Mouse (Mus musculus) lung, postnatal 0 days (tissue): Measurements from ENCODE around the gene Taf8. TPM values are rescaled to one million over a fixed set of nuclear protein-coding genes. Genes with fewer than 3 reads are reported as not detected.

ENCODE experiments used
- ATAC-seq: fragments of 200-750 bp; cut with Nextera tagmentation; 2 replicates; pipeline ENCODE4 v1.8.0; 2017; ENCODE audit warnings: moderate library complexity
- DNase-seq: peaks from one replicate; pipeline ENCODE4 v3.0.0-alpha.2; 2016; ENCODE audit warnings: low spot score
- H3K27ac ChIP-seq: fragments of 300-500 bp; sonication (generic); 2 replicates; pipeline ENCODE4 v1.5.1; 2014; ENCODE audit warnings: antibody characterized with exemption, mild to moderate bottlenecking, low read length, mixed read lengths
- H3K27me3 ChIP-seq: fragments of 300-500 bp; sonication (generic); replicated peaks from 2 replicates; pipeline ENCODE4 v1.6.1; 2014; ENCODE audit warnings: low read length, mixed read lengths; ENCODE audit not compliant: insufficient read depth
- H3K36me3 ChIP-seq: fragments of 300-500 bp; sonication (generic); 2 replicates; pipeline ENCODE4 v1.6.1; 2014; ENCODE audit warnings: low read length, mixed read lengths; ENCODE audit not compliant: insufficient read depth
- H3K4me1 ChIP-seq: fragments of 300-500 bp; sonication (generic); 2 replicates; pipeline ENCODE4 v1.6.1; 2014; ENCODE audit warnings: antibody characterized with exemption, low read depth, low read length, mixed read lengths; ENCODE audit not compliant: insufficient read depth
- H3K4me2 ChIP-seq: fragments of 300-500 bp; sonication (generic); replicated peaks from 2 replicates; pipeline ENCODE4 v1.6.1; 2014; ENCODE audit warnings: low read depth, mild to moderate bottlenecking, low read length, moderate library complexity, mixed read lengths
- H3K4me3 ChIP-seq: fragments of 300-500 bp; sonication (generic); 2 replicates; pipeline ENCODE4 v1.5.1; 2014; ENCODE audit warnings: low read depth, low read length
- H3K9ac ChIP-seq: fragments of 300-500 bp; sonication (generic); replicated peaks from 2 replicates; pipeline ENCODE4 v1.6.1; 2014; ENCODE audit warnings: low read depth, mild to moderate bottlenecking
- H3K9me3 ChIP-seq: fragments of 300-500 bp; sonication (generic); 2 replicates; pipeline ENCODE4 v1.6.1; 2016; ENCODE audit warnings: low read length, mixed read lengths
- CTCF ChIP-seq: IDR thresholded peaks from 2 replicates; pipeline ENCODE4 v1.5.1; 2016; ENCODE audit warnings: antibody characterized with exemption, mild to moderate bottlenecking
- EP300 ChIP-seq: IDR thresholded peaks from 2 replicates; pipeline ENCODE4 v1.6.1; 2016; ENCODE audit warnings: antibody characterized with exemption, mild to moderate bottlenecking, control low read depth
- WGBS: fragments of 180-500 bp; shearing (Covaris S2); extraction: QIAGEN DNeasy Blood & Tissue Kit; methylation state at CpG from one replicate; pipeline ENCODE4 v1.1.7; 2014; 5-methylcytosine and 5-hydroxymethylcytosine counted together
- polyA plus RNA-seq: library from polyadenylated mRNA; unstranded; fragments of >200 nt; fragmentation: Nextera tagmentation; extraction: Ambion mirVana; gene quantifications from 2 replicates; pipeline ENCODE4 v1.2.1, GENCODE M21; 2015

Gene Taf8
- polyA plus RNA-seq, 1 experiment from 2014 or later = 22.4 TPM

GRCm38 (mm10) chr17:47528919-47529318, 26.8 kb upstream of the Taf8 start:
- Histone ChIP-seq H3K27ac (no peak overlapping the region), H3K4me3 (no peak overlapping the region), H3K4me2 (no peak overlapping the region), H3K9me3 (no peaks in the 10 kb centered on the region), H3K4me1 (peaks cover 22% of the 10 kb centered on the region), H3K27me3 (no peaks in the 10 kb centered on the region), H3K9ac (no peak overlapping the region), H3K36me3 (no peaks in the 10 kb centered on the region)
- ATAC-seq = no peak
- no peak for TF ChIP-seq EP300
- TF ChIP-seq CTCF = no peak
- 70% methylated on average over 8 of the region's 8 CpGs for WGBS
- DNase-seq = no peak

- WGBS = 23% methylated on average over 10 of the region's 10 CpGs
- TF ChIP-seq EP300 (peak; percentile 56; the same call in 1 of the 2 replicates), CTCF (no peak; the same call in 1 of the 2 replicates)
- Histone ChIP-seq H3K9ac (no peak overlapping the region), H3K4me2 (peak overlapping the region; percentile 33; the same call in 1 of the 2 replicates), H3K36me3 (no peaks in the 10 kb centered on the region), H3K27me3 (no peaks in the 10 kb centered on the region), H3K27ac (peak overlapping the region; percentile 77), H3K4me1 (peaks cover 30% of the 10 kb centered on the region), H3K4me3 (no peak overlapping the region), H3K9me3 (no peaks in the 10 kb centered on the region)
- DNase-seq (peak; percentile 93), ATAC-seq (peak; percentile 93)
Observed at GRCm38 (mm10) chr17:47527581-47528300, 25.6 kb upstream of the Taf8 start.

DNA sequence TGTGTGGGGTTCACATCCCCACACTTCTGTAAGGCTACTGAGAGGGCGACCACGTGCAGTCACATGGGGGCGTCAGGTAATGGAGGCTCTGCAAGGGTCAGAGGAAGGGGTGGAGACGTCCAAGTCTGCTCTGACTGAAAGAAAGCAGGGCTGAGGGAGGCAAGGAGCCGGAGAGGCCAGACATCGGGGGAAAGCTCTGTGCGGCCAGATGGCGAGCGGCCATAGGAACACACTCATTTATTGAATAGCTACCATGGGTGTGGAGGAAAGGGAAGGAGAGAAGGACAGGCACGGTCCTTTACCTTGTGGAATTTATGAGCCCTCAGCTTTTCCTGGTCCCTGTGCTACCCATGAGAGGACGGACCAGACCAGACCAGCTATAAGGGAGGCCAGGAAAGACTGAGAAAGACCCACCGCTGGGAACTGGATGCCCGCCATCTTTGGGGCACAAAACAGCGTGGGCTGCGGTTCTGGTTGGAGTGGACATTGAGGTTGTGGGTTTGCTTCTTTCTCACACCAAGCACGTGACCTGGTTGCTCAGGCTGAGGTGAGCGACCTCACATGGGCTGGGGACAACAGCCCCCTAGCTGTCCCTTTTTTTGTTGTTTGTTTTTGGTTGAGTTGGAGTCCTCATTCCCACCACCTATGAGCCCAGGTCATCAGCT, 24.9 kb upstream of the Taf8 start:
- Histone ChIP-seq H3K27me3 (no peaks in the 10 kb centered on the region), H3K9me3 (no peaks in the 10 kb centered on the region), H3K4me3 (no peak overlapping the region), H3K4me1 (peaks cover 38% of the 10 kb centered on the region), H3K4me2 (no peak overlapping the region), H3K27ac (peak overlapping the region; percentile 77), H3K9ac (no peak overlapping the region), H3K36me3 (no peaks in the 10 kb centered on the region)
- WGBS = 59% methylated on average over 17 of the region's 17 CpGs
- TF ChIP-seq EP300 (no peak), CTCF (no peak)
- ATAC-seq (0 out of 2 replicates have a peak, but pooled peaks have one; percentile 12), DNase-seq (peak; percentile 49)

GRCm38 (mm10) chr17:47524991-47525390, 22.9 kb upstream of the Taf8 start:
- H3K4me3 ChIP-seq = no peak overlapping the region
- no peak for DNase-seq
- TF ChIP-seq CTCF = no peak
- TF ChIP-seq EP300 = no peak
- H3K9ac ChIP-seq = no peak overlapping the region
- no peak overlapping the region for H3K4me2 ChIP-seq
- H3K27me3 ChIP-seq = no peaks in the 10 kb centered on the region
- H3K4me1 ChIP-seq = peaks cover 46% of the 10 kb centered on the region
- ATAC-seq = no peak
- H3K36me3 ChIP-seq = no peaks in the 10 kb centered on the region
- 84% methylated on average over 6 of the region's 6 CpGs for WGBS
- no peaks in the 10 kb centered on the region for H3K9me3 ChIP-seq
- no peak overlapping the region for H3K27ac ChIP-seq

GRCm38 (mm10) chr17:47524055-47524454, 22.0 kb upstream of the Taf8 start:
- H3K36me3 ChIP-seq = no peaks in the 10 kb centered on the region
- H3K4me1 ChIP-seq = peaks cover 46% of the 10 kb centered on the region
- H3K27ac ChIP-seq = 0 out of 2 replicates have a peak overlapping the region, but pooled peaks have one; percentile 32
- no peak overlapping the region for H3K4me2 ChIP-seq
- H3K4me3 ChIP-seq = no peak overlapping the region
- DNase-seq (no peak), ATAC-seq (no peak)
- no peaks in the 10 kb centered on the region for H3K9me3 ChIP-seq
- H3K9ac ChIP-seq = no peak overlapping the region
- H3K27me3 ChIP-seq = no peaks in the 10 kb centered on the region
- TF ChIP-seq CTCF (no peak), EP300 (no peak)
- 70% methylated on average over 8 of the region's 8 CpGs for WGBS

GRCm38 (mm10) chr17:47523211-47523682, 21.2 kb upstream of the Taf8 start:
- H3K36me3 ChIP-seq = no peaks in the 10 kb centered on the region
- TF ChIP-seq EP300 (no peak), CTCF (no peak)
- H3K4me2 ChIP-seq = peak overlapping the region; percentile 8
- 21% methylated on average over 18 of the region's 18 CpGs for WGBS
- DNase-seq (peak; percentile 78), ATAC-seq (peak; percentile 33)
- no peak overlapping the region for H3K4me3 ChIP-seq
- no peaks in the 10 kb centered on the region for H3K9me3 ChIP-seq
- H3K4me1 ChIP-seq = peaks cover 47% of the 10 kb centered on the region
- no peak overlapping the region; the same call in 1 of the 2 replicates for H3K9ac ChIP-seq
- H3K27ac ChIP-seq = peak overlapping the region; percentile 91
- H3K27me3 ChIP-seq = no peaks in the 10 kb centered on the region
